Mouse (Mus musculus): ENCODE measurements around the gene Snrnp200.
A peak's percentile ranks its signal among the peaks of the same experiment; 100 is the strongest.
"Not testable (repeated sequence)": the region's sequence is repeated elsewhere in the genome, so short reads cannot be mapped to it uniquely, and the experiment has no call there.

The Snrnp200 gene

DNA sequence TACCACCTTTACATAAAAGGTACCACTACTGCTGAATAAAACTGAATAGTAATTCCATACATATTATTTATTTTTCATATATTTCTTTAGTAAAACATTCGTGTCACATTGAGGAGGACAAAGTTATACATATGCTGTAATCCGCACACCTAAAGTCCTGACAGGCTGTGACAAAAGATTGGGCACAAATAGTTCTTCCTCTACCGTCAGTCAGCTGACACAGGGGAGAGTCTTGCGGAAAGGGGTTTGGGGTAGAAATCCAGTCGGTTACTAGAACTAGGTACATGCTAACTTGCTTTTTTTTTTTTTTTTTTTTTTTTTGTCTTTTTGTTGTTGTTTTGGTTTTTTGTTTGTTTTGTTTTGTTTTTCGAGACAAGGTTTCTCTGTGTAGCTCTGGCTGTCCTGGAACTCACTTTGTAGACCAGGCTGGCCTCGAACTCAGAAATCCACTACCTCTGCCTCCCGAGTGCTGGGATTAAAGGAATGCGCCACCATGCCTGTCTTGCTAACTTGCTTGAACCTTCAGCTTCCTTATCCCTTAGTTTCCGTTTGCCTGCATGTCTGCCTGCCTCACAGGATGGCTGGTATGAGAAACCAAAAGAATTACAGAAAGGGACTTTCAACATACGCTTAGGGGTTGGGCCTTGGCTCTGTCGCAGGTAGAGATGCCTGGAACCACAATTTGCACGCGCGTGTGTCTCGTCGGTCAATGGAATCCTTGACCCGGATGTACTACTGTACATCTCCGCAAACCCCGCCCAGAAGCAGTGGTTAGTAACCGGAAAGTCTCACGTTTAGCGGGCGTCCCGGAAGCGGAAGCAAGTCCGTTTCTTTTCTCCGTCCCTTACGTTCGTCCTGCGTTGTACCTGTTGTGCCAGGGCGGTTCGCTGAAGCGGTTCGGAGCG is at the start of gene Snrnp200, which contains the start of gene 1810024B03Rik:
Gene Snrnp200, plus strand, starts transcription at position 840 of the 905 bp plus-strand sequence.
Gene 1810024B03Rik, minus strand, starts transcription at position 734 of the 905 bp plus-strand sequence.
- peak; percentile 87 for DNase-seq (ENCODE audit: low spot score)

GRCm38 (mm10) chr2:127165675-127166074 is 42.5 kb upstream of the Snrnp200 start:
- no peak for DNase-seq (ENCODE audit: low spot score)

GRCm38 (mm10) chr2:127166261-127166660 is 41.9 kb upstream of the Snrnp200 start:
- not testable (repeated sequence) for DNase-seq (ENCODE audit: low spot score)

DNA sequence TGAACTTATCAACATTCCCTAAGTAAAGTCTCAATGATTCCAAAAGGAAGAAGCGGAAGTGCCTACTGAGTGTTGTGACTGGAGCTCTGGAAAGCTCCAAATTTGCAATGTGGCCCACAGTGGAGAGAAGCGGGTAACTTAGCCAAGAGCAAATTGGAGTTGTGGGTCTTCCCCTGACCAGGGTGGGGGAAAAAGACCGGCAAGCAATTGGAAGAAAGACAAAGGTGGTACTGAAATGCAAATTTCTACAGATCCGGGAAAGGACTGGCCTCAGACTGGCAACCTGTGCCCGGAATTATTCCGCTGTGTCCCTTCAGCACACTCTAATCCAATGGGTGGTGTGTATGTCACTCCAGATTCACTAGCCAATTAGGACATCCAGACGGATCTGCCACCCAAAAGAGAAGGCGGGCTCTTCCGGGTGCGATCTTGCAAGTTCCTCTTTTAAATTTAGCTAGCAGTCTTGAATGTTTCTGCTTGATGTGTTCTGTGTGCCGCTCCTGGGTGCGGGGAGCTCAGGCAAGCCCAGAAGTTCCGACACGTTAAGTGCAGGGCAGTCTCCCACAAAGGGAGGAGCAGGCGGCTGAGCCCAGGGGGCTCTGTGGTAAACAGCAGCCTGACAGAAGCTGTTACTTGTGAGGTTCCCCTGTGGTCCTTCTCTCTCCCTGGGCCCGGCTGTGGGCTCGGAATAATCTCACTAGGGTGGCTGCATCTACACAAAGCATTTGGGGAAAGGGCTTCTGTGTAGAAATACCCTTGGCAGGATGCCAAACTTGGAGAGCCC is 25.4 kb upstream of the Snrnp200 start:
- DNase-seq (ENCODE audit: low spot score) = peak; percentile 53

- DNase-seq (ENCODE audit: low spot score) = no peak
Measured at GRCm38 (mm10) chr2:127189574-127189973, 18.6 kb upstream of the Snrnp200 start.

DNA sequence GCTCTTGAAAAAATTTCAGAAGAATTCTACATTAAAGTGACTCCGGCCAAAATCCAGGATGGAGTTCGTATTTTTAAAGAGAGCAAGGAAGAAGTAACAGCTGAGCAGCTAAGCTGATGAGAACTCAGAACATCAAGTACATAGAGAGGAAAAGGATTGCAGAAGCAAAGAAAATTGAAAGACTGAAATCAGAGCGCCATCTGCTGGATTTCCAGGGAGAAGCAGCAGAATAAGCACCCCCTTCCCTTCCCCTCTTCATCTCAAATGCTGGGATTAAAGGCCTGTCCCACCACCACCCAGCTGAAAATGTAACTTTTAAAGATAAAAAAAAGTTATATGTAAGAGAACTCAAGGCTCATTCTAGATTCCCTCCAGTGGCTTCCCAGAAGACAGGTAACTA is 3.3 kb upstream of the Snrnp200 start:
- DNase-seq (ENCODE audit: low spot score) = peak; percentile 55

DNA sequence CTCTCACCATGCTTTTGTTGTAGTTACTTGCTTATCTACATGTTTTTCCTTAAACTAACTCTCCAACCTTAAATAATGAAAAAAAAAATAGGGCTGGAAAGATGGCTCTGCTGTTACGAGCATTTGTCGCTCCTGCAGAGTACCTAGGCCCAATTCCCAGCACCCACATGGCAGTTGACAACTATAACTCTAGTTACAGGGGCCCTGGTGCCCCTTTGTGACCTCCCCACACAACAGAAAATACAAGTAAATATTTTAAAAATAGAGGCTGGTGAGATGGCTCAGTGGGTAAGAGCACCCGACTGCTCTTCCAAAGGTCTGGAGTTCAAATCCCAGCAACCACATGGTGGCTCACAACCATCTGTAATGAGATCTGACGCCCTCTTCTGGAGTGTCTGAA is 2.2 kb upstream of the Snrnp200 start:
- not testable (repeated sequence) for DNase-seq (ENCODE audit: low spot score)

GRCm38 (mm10) chr2:127206916-127207315 is 1.3 kb upstream of the Snrnp200 start:
- no peak for DNase-seq (ENCODE audit: low spot score)

DNA sequence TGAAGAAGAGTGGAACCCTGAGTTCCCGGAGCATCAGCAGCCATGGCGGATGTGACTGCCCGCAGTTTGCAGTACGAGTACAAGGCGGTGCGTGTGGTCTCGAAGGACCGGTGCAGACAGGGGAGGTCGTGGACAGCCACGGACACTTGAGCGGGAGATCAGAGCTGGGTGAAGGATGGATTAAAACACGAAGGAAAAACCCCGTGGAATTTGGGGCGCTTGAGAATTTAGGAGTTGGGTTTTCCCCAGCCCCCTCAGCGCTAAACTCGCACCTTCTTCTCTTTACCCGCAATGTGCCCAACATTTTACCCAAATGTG is 225 bp downstream of the Snrnp200 start:
- no peak for DNase-seq (ENCODE audit: low spot score)

DNA sequence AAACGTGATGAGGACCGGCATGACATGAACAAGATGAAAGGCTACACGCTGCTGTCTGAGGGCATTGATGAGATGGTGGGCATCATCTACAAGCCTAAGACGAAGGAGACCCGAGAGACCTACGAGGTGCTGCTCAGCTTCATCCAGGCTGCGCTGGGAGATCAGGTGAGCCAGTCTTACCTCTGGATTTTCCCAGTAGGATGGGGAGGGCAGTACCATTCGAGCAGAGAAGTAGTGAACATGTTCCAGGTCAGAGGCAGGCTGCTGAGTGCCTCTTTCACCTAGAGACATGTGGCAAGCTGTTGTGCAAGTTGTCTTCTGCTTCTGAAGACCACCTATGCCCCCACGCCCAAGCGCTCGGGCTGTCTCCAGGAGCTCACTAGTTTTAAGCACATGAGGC is 2.5 kb downstream of the Snrnp200 start:
- no peak for DNase-seq (ENCODE audit: low spot score)

DNA sequence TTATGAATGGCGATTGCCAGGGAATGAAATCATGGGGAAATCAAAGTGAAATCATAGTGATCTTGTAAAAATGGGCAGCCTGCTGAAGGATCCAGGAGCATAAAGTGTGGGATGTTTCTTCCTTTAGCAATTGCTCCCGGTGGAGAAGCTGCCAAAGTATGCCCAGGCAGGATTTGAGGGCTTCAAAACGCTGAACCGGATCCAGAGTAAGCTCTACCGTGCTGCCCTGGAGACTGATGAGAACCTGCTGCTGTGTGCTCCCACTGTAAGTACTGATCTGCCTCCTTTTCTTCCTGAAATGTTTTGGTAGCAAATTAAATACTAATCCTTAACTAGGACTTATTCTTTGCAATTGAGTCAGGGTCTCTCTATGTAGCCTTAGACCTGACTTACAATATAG is 9.6 kb downstream of the Snrnp200 start:
- DNase-seq (ENCODE audit: low spot score) = no peak

DNA sequence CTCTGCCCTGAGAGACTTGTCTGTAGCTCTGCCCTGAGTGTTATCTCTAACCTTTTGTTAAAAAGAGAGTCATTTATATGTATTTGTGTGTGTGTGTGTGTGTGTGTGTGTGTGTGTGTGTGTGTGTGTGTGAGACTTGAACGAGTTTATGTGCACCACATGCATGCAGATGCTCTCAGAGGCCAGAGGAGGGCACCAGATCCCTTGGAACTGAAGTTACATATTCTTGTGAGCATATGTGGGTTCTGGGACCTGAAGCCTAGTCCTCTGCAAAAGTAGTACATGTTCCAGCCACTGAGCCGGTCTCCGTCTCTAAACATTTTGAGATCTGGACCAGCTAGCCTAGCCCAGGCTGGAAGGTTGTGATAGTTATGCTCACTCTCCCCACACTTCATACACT is 17.1 kb downstream of the Snrnp200 start:
- DNase-seq (ENCODE audit: low spot score) = no peak

- no peak for DNase-seq (ENCODE audit: low spot score)
Measured at GRCm38 (mm10) chr2:127237897-127238610, 29.9 kb downstream of the Snrnp200 start.

GRCm38 (mm10) chr2:127240065-127240464 is 31.9 kb downstream of the Snrnp200 start:
- no peak for DNase-seq (ENCODE audit: low spot score)

DNA sequence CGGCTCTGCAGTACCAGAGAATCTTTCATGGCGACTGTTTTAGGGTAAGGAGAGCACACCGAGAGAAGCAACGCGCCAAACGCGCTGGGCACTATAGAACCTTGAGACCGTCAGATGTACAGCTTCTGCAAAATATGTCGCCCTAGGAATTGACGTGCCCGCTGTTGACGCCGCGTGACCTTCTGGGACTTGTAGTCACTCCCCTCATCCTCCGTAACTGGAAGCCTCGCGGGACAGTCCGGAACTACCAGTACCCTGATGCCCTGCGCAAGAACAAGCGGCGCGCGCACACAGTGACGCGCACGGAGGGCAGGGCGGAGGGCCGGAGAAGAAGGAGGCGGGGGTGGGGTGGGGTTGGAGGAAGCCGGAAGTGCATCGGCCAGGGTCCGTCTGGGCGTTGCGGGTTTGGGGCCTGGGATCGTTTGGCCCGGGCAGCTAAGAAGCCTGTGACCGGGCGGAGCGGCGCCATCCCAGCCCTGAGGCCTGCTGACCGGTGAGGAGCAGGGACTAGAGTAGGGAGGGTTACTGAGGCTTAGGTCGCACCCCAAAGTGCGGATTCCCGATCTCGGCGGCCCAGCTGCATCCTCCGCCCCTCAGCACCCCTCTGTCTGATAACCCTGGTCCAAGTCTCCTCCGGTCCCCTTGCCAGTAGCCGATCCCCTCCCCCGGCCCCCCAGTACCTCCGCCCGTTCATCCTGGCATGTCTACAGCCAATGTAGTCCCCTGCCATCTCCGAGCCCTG is 39.6 kb downstream of the Snrnp200 start, which contains the start of the genes Ciao1 and Tmem127:
Gene Ciao1, minus strand, starts transcription at position 225 of the 742 bp plus-strand sequence.
Gene Tmem127, plus strand, starts transcription at position 317 of the 742 bp plus-strand sequence.
- DNase-seq (ENCODE audit: low spot score) = peak; percentile 93

- peak; percentile 21 for DNase-seq (ENCODE audit: low spot score)
Measured at GRCm38 (mm10) chr2:127248334-127249004, 40.3 kb downstream of the Snrnp200 start.

- no peak for DNase-seq (ENCODE audit: low spot score)
Measured at GRCm38 (mm10) chr2:127250291-127251008, 42.3 kb downstream of the Snrnp200 start.

DNA sequence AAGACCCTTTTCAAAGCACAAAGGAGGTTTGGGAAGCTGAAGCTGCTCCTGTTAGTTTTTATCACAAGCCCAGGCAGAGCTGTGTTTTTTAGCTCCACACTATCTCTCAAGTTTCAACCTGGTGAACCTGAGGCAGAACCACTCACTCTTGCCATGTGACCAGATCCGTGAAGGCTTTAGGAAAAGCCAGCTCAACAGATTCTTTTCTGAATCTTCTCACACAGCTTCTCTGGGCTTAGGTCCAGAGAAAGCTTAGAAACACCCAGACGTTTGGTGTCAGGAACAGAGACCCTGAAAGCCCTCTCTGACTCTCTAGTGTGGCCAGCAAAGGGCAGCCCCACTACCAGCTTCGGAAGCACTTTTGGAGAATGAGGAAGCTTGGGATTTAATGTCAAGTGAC is 43.3 kb downstream of the Snrnp200 start:
- no peak for DNase-seq (ENCODE audit: low spot score)

DNA sequence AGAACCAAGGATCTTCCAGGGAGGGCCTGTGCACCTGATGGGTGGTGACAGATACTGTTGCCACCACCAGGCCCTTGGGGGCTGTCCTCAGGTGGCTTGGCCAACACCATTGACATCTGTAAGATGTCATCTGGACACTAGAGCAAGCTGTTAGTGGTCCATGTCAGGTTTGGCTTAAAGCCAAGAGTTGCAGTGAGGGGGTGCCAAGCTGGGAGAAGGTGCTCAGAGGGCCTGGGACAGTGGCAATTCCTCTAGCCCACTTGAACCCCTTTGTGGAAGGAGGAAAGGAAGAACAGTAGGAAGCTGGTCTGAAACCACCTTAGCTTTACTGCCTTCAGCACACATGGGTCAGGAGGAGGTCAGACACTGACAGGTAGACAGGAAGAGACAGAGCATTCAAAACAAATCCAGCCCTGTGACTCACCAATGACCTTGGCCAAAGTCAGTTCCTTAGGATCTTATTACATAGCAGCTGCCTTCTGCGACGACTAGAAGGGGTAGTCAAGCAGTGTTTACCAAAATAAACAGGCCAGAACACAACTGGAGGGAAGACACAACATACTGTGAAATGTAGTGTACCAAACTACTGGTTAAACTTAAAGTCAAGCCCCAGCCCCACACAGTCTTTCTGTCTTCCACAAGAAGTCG is 43.8 kb downstream of the Snrnp200 start:
- no peak for DNase-seq (ENCODE audit: low spot score)

- DNase-seq (ENCODE audit: low spot score) = no peak
Measured at GRCm38 (mm10) chr2:127252787-127253186, 44.6 kb downstream of the Snrnp200 start.
